Mouse (Mus musculus) ES-Bruce4 (cell line): ENCODE measurements around the gene Klk9. TPM values are rescaled to one million over a fixed set of nuclear protein-coding genes. Genes with fewer than 3 reads are reported as not detected.

ENCODE experiments used
- H3K27ac ChIP-seq: 2 replicates; pipeline ENCODE4 v1.5.1; 2012; ENCODE audit warnings: low read length, inconsistent platforms; ENCODE audit not compliant: insufficient read depth
- H3K27me3 ChIP-seq: 2 replicates; pipeline ENCODE4 v1.6.1; 2012; ENCODE audit warnings: mild to moderate bottlenecking, low read length, inconsistent platforms; ENCODE audit not compliant: control insufficient read depth, poor library complexity, insufficient read depth, severe bottlenecking
- H3K36me3 ChIP-seq: 2 replicates; pipeline ENCODE4 v1.6.1; 2012; ENCODE audit warnings: inconsistent platforms, mild to moderate bottlenecking, low read length, moderate library complexity; ENCODE audit not compliant: control insufficient read depth, poor library complexity, insufficient read depth, severe bottlenecking
- H3K4me1 ChIP-seq: one replicate; pipeline ENCODE4 v1.8.1; 2011; ENCODE audit warnings: low read length; ENCODE audit not compliant: control insufficient read depth, insufficient read depth
- H3K4me3 ChIP-seq: 2 replicates; pipeline ENCODE4 v1.5.1; 2011; ENCODE audit warnings: low read depth, mild to moderate bottlenecking, low read length
- H3K9ac ChIP-seq: 2 replicates; pipeline ENCODE4 v1.6.1; 2012; ENCODE audit warnings: low read depth, mild to moderate bottlenecking, inconsistent platforms; ENCODE audit not compliant: poor library complexity, severe bottlenecking
- H3K9me3 ChIP-seq: replicated peaks from 2 replicates; pipeline ENCODE4 v1.6.1; 2012; ENCODE audit warnings: mild to moderate bottlenecking, low read length, inconsistent platforms; ENCODE audit not compliant: control insufficient read depth, poor library complexity, insufficient read depth, severe bottlenecking
- CTCF ChIP-seq: IDR thresholded peaks from one replicate; pipeline ENCODE4 v1.8.1; 2011; ENCODE audit warnings: low read depth, low read length
- EP300 ChIP-seq: IDR thresholded peaks from 2 replicates; pipeline ENCODE4 v1.6.1; 2011; ENCODE audit warnings: low read depth, low read length; ENCODE audit not compliant: insufficient read depth
- POLR2A ChIP-seq: IDR thresholded peaks from one replicate; pipeline ENCODE4 v1.8.1; 2011; ENCODE audit warnings: low read length; ENCODE audit not compliant: insufficient read depth
- polyA plus RNA-seq: library from polyadenylated mRNA; stranded (reverse); fragments of >200 nt; gene quantifications from 2 replicates; pipeline ENCODE4 v1.2.4, GENCODE M21; 2011; ENCODE audit warnings: low read depth; ENCODE audit not compliant: missing spikeins, insufficient read depth, insufficient read length

The Klk9 gene
- polyA plus RNA-seq, 1 experiment = not detected

DNA sequence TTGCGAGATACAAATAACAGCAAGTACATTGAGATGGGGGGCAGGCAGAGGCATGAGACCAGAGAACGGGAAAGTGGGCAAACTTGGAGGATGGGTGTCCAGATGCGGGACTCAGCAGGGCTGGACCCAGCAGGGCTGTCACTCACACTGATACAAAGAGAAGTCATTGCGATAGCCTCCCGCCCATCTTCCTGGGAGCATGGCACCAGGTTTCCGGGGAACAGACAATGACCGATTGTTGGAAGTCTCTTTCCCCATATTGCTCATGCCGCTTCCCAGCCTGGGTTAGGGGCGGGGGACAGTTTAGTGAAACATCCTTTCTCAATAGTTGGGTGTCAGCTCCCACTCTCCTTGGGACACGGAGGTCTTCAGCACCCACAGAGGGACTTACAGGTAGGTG, 32.5 kb downstream of the Klk9 start, which contains the start of gene Klk6:
Gene Klk6 (plus strand): TSS at position 301 of the 400 bp plus-strand sequence.
- no peak within 1 kb of the TSS for H3K27ac ChIP-seq
- H3K9ac ChIP-seq = no peak within 1 kb of the TSS
- no peak within 1 kb of the TSS for H3K4me3 ChIP-seq
- H3K4me1 ChIP-seq = no peaks in the 10 kb centered on the region
- TF ChIP-seq EP300 = no peak
- no peak for TF ChIP-seq CTCF
- no peak for TF ChIP-seq POLR2A
- H3K36me3 ChIP-seq = no peaks in the 10 kb centered on the region
- H3K27me3 ChIP-seq = no peaks in the 10 kb centered on the region
- no peaks in the 10 kb centered on the region for H3K9me3 ChIP-seq

DNA sequence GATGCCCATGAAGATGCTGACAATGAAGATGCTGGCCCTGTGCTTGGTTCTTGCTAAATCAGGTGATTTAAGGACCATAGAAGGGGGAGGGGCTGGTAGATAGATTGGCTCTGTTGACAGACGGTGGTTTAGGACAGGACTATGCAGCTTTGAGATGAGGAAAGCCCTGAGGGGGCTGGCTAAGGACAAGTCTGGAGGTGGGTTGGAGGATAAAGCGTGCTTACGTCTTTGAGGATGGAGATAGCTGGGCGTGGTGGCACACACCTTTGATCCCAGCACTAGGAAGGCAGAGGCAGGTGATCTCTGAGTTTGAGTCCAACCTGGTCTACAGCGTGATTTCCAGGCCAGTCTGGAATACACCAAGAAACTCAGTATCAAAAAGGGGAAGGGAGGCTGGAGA, 34.4 kb downstream of the Klk9 start:
- Histone ChIP-seq H3K27ac (no peak overlapping the region), H3K36me3 (no peaks in the 10 kb centered on the region), H3K9me3 (no peaks in the 10 kb centered on the region), H3K4me1 (no peaks in the 10 kb centered on the region), H3K4me3 (no peak overlapping the region), H3K27me3 (no peaks in the 10 kb centered on the region), H3K9ac (no peak overlapping the region)
- TF ChIP-seq EP300 = no peak
- TF ChIP-seq POLR2A = no peak
- TF ChIP-seq CTCF = no peak

DNA sequence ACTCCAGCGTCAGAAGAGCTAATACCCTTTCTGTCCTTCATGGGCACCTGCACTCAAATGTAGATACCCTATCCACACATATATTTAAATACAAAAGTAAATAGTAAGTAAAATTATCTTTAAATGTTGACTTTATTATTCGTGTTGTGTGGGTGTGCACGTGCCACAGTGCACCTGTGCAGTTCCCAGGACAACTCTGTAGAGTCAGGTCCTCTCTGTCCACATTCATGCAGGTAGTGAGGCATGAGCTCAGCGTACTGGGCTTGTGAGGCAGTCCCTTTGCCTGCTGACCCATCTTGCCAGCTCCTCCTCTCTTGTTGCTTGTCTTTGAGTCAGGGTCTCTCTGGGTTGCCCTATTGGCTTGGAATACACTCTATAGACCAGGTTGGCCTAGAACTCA, 36.0 kb downstream of the Klk9 start:
- no peak overlapping the region for H3K4me3 ChIP-seq
- H3K27me3 ChIP-seq = no peaks in the 10 kb centered on the region
- no peak overlapping the region for H3K27ac ChIP-seq
- no peaks in the 10 kb centered on the region for H3K4me1 ChIP-seq
- H3K36me3 ChIP-seq = no peaks in the 10 kb centered on the region
- no peaks in the 10 kb centered on the region for H3K9me3 ChIP-seq
- no peak for TF ChIP-seq EP300
- TF ChIP-seq CTCF = no peak
- TF ChIP-seq POLR2A = no peak
- H3K9ac ChIP-seq = no peak overlapping the region

DNA sequence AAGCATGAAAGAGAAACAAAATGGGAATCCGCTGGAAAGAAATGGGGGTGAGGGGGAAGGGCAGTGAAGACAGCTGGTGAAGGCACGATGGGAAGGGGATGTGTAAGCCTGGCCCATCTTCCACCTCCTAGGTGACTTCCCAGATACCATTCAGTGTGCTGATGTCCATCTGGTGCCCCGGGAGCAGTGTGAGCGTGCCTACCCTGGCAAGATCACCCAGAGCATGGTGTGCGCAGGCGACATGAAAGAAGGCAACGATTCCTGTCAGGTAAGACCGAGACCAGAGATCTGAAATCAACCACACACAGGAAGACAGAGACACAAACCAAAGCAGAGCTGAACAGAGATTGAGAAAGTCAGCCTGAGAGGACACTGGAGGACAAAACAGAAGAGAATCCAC, 37.3 kb downstream of the Klk9 start:
- no peaks in the 10 kb centered on the region for H3K4me1 ChIP-seq
- H3K4me3 ChIP-seq = no peak overlapping the region
- TF ChIP-seq CTCF (no peak), POLR2A (no peak), EP300 (no peak)
- no peak overlapping the region for H3K9ac ChIP-seq
- no peaks in the 10 kb centered on the region for H3K27me3 ChIP-seq
- H3K27ac ChIP-seq = no peak overlapping the region
- no peaks in the 10 kb centered on the region for H3K9me3 ChIP-seq
- H3K36me3 ChIP-seq = no peaks in the 10 kb centered on the region

DNA sequence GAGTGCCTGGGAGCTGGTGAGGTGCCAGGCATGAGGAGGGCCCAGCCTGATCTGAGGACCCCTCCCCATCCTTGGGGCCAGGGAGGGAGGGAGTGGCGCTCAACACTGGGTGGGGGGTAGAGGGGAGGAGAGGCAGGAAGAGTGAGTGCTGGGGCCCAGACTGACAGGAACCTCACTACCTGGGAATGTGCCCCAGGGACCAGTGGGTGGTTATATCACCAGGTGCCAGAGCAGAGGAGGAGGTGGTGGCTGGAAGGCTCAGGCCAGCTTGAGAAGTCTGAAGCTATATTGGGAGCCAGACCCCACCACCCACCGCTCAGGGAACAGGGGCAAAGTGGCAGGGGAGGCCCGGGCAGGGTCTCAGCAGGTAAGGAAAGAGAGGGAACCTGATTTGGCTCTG, 50.0 kb downstream of the Klk9 start, which contains the start of gene Klk5:
Gene Klk5 (plus strand): TSS at position 271 of the 400 bp plus-strand sequence.
- no peak within 1 kb of the TSS for H3K9ac ChIP-seq
- no peaks in the 10 kb centered on the region for H3K4me1 ChIP-seq
- TF ChIP-seq CTCF (no peak), POLR2A (no peak), EP300 (no peak)
- H3K27me3 ChIP-seq = no peaks in the 10 kb centered on the region
- no peaks in the 10 kb centered on the region for H3K9me3 ChIP-seq
- H3K27ac ChIP-seq = no peak within 1 kb of the TSS
- H3K36me3 ChIP-seq = no peaks in the 10 kb centered on the region
- H3K4me3 ChIP-seq = no peak within 1 kb of the TSS; the same call in 1 of the 2 replicates

DNA sequence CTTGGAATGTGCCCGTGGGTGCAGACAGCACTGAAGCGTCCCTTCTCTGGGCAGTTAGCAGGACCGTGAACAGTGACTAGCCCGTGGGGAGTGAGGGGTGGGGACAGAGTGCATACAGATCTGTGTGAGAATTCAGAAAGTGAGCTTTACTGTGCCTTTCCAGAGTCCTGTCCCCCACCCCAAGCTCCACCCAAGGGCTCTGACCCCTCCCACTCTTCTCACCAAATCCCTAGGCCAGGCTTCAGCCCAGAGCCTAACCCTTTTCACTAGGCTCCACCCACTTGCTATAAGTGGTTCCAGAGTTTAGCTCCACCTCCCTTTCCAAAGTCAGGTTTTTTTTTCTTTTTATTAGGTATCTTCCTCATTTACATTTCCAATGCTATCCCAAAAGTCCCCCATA, 52.1 kb downstream of the Klk9 start:
- H3K36me3 ChIP-seq = no peaks in the 10 kb centered on the region
- no peaks in the 10 kb centered on the region for H3K27me3 ChIP-seq
- H3K27ac ChIP-seq = no peak overlapping the region
- no peaks in the 10 kb centered on the region for H3K4me1 ChIP-seq
- TF ChIP-seq POLR2A (no peak), CTCF (no peak), EP300 (no peak)
- H3K9ac ChIP-seq = no peak overlapping the region
- H3K9me3 ChIP-seq = no peaks in the 10 kb centered on the region
- no peak overlapping the region for H3K4me3 ChIP-seq

Other genes with a start within 250 kb of the Klk9 start
- 0.12 TPM in 1 of 2 replicates, not detected in the other for gene Cd33, start 247.5 kb upstream of the Klk9 start, polyA plus RNA-seq
- 1.7 and 2.2 TPM in 2 replicates for gene Zfp658, start 229.6 kb upstream of the Klk9 start, polyA plus RNA-seq
- gene Zfp719, start 212.3 kb upstream of the Klk9 start, polyA plus RNA-seq = 6.9 and 9.4 TPM in 2 replicates
- gene Zfp819, start 184.7 kb upstream of the Klk9 start, polyA plus RNA-seq = 3.1 and 3.4 TPM in 2 replicates
- gene Ceacam18, start 157.2 kb upstream of the Klk9 start, polyA plus RNA-seq = not detected in 2 replicates
- gene Siglece, start 131.7 kb upstream of the Klk9 start, polyA plus RNA-seq = 0.64 TPM in 1 of 2 replicates, not detected in the other
- 6.2 and 7.6 TPM in 2 replicates for gene Ctu1, start 119.9 kb upstream of the Klk9 start, polyA plus RNA-seq
- not detected in 2 replicates for gene Klk14, start 101.5 kb upstream of the Klk9 start, polyA plus RNA-seq
- gene Klk13, start 79.3 kb upstream of the Klk9 start, polyA plus RNA-seq = 1.8 TPM in 1 of 2 replicates, not detected in the other
- gene Klk12, start 23.0 kb upstream of the Klk9 start, polyA plus RNA-seq = not detected in 2 replicates
- gene Klk11, start 17.3 kb upstream of the Klk9 start, polyA plus RNA-seq = not detected in 2 replicates
- 1.2 and 2.1 TPM in 2 replicates for gene Klk10, start 10.9 kb upstream of the Klk9 start, polyA plus RNA-seq
- 12.7 and 15.5 TPM in 2 replicates for gene Klk8, start 5.7 kb downstream of the Klk9 start, polyA plus RNA-seq
- 0.70 and 0.84 TPM in 2 replicates for gene Klk7, start 19.4 kb downstream of the Klk9 start, polyA plus RNA-seq
- not detected in 2 replicates for gene Klk6, start 32.6 kb downstream of the Klk9 start, polyA plus RNA-seq
- not detected in 2 replicates for gene Klk5, start 50.1 kb downstream of the Klk9 start, polyA plus RNA-seq
- gene Klk4, start 89.3 kb downstream of the Klk9 start, polyA plus RNA-seq = not detected in 2 replicates
- not detected in 2 replicates for gene Klk15, start 141.8 kb downstream of the Klk9 start, polyA plus RNA-seq
- gene Klk1b8, start 158.8 kb downstream of the Klk9 start, polyA plus RNA-seq = not detected in 2 replicates
- not detected in 2 replicates for gene Klk1b1, start 174.9 kb downstream of the Klk9 start, polyA plus RNA-seq
- not detected in 2 replicates for gene Klk1b9, start 184.2 kb downstream of the Klk9 start, polyA plus RNA-seq
- not detected in 2 replicates for gene Klk1b11, start 204.0 kb downstream of the Klk9 start, polyA plus RNA-seq
- not detected in 2 replicates for gene Klk1b26, start 220.3 kb downstream of the Klk9 start, polyA plus RNA-seq